Mouse (Mus musculus) midbrain, embryonic 16.5 days (tissue): ENCODE data around the gene Gm7903. TPM values are rescaled to one million over a fixed set of nuclear protein-coding genes. Genes with fewer than 3 reads are reported as not detected.

Experiments used
- polyA plus RNA-seq: library from polyadenylated mRNA; unstranded; fragments of >200 nt; fragmentation: Nextera tagmentation; extraction: Ambion mirVana; gene quantifications from 2 replicates; pipeline ENCODE4 v1.2.1, GENCODE M21; 2015

Gm7903 gene
- polyA plus RNA-seq, 1 experiment from 2014 or later, result not detected

Other genes starting within 250 kb of the Gm7903 start
- gene Tceal6, start 223.1 kb upstream of the Gm7903 start, polyA plus RNA-seq, result 45.0 and 51.5 TPM in 2 replicates
- not detected in 2 replicates for gene Pramel3, start 131.5 kb upstream of the Gm7903 start, polyA plus RNA-seq
- gene Gm5128, start 60.6 kb upstream of the Gm7903 start, polyA plus RNA-seq, result not detected in 2 replicates
- gene AV320801, start 60.8 kb downstream of the Gm7903 start, polyA plus RNA-seq, result not detected in 2 replicates
- gene Nxf7, start 164.9 kb downstream of the Gm7903 start, polyA plus RNA-seq, result not detected in 2 replicates
- gene Prame, start 193.9 kb downstream of the Gm7903 start, polyA plus RNA-seq, result not detected in 2 replicates